Mouse (Mus musculus) ES-Bruce4 (cell line): ENCODE results near the gene Tmc7.

ENCODE experiments used
- CTCF ChIP-seq: IDR thresholded peaks from one replicate; pipeline ENCODE4 v1.8.1; 2011; ENCODE audit warnings: low read depth, low read length
- EP300 ChIP-seq: IDR thresholded peaks from 2 replicates; pipeline ENCODE4 v1.6.1; 2011; ENCODE audit warnings: low read depth, low read length; ENCODE audit not compliant: insufficient read depth
- POLR2A ChIP-seq: IDR thresholded peaks from one replicate; pipeline ENCODE4 v1.8.1; 2011; ENCODE audit warnings: low read length; ENCODE audit not compliant: insufficient read depth

- TF ChIP-seq POLR2A (no peak), CTCF (no peak), EP300 (no peak)
Measured at GRCm38 (mm10) chr7:118493892-118494291, 90.6 kb downstream of the Tmc7 start.
